Mouse (Mus musculus): ENCODE results near the gene Txnrd2.

- TF ChIP-seq CTCF (IDR thresholded peaks at IDR 0.05; ENCODE audit: borderline replicate concordance, insufficient read depth, low read length): no peak
- no peak for TF ChIP-seq POLR2A (IDR thresholded peaks at IDR 0.05; ENCODE audit: low read depth, low read length)
Observed at GRCm38 (mm10) chr16:18405091-18405854, 20.9 kb upstream of the Txnrd2 start.

Data from embryonic fibroblast, embryonic 13.5 days (primary cell).